Mouse (Mus musculus) layer of hippocampus, adult 18-20 months (tissue): ENCODE measurements around the gene Zmynd15. TPM values are rescaled to one million over a fixed set of nuclear protein-coding genes. Genes with fewer than 3 reads are reported as not detected.
A peak's percentile ranks its signal among the peaks of the same experiment; 100 is the strongest.
"Not testable (repeated sequence)": the region's sequence is repeated elsewhere in the genome, so short reads cannot be mapped to it uniquely, and the experiment has no call there.

Experiments used
- DNase-seq, 2 experiments: peaks; one replicate each; pipeline ENCODE4 v3.0.0; 2022; ENCODE audit warnings: low spot score in 2 of 2
- total RNA-seq, 2 experiments: library from RNA; stranded (reverse); gene quantifications; 2 replicates each; pipeline ENCODE4 v1.2.3; 2021

Zmynd15 gene
- total RNA-seq, 2 experiments from 2014 or later: 0.20 to 0.27 TPM

DNA sequence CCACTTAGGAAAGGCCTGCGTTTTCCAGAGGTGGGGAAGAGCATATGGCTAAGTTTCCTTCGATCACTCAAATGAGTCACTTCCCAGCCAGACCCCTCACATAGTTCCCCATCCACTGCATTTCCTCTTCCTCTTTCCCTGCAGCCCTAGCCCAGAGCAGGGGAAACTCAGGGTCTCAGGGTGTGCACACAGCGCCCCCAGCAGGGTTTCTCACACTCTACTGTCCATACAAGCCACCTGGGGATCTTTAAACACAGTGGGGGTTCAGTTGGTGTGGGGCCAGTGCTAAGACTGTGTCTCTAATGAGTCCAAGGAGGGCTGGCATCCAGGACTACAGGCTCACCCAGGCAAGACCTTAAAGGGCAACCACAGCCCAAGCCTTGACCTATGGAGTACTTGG, 12.5 kb upstream of the Zmynd15 start:
- DNase-seq: no peak

DNA sequence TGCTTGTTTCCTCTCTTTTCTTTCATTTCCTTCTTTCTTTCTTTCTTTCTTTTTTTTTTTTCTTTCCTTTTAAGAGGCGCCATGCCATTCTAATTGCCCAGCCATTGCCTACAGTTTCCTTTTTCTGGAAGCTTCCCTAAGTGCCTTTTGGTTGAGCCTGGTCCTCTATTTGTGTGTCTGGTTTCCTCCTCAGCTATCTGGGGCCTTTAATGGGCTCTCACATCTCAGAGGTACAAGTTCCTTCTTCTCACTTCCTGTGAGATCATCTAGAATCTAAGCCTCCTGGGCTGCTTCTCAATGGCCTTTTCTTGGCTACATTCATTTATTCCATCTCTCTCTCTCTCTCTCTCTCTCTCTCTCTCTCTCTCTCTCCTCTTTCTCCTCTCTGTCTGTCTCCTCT, 11.9 kb upstream of the Zmynd15 start:
- DNase-seq: no peak

DNA sequence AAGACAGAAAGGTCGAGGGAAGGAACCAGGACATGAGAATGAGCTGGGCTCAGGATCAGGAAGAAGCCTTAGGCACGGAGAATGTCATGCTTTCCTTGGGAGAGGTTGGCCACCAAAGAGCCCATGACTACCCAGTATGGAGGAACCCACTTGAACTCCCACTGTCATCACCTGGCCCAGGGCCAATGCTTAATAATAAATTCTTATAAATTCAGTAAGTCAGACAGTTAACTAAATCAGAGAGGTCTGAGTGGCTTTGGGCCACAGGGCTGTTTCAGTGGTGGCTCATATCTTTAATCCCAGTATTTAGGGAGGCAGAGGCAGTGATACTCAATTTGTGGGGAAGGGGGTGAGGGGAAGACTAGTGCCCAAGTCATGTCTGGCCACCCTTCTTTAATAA, 8.3 kb upstream of the Zmynd15 start:
- DNase-seq: no peak

DNA sequence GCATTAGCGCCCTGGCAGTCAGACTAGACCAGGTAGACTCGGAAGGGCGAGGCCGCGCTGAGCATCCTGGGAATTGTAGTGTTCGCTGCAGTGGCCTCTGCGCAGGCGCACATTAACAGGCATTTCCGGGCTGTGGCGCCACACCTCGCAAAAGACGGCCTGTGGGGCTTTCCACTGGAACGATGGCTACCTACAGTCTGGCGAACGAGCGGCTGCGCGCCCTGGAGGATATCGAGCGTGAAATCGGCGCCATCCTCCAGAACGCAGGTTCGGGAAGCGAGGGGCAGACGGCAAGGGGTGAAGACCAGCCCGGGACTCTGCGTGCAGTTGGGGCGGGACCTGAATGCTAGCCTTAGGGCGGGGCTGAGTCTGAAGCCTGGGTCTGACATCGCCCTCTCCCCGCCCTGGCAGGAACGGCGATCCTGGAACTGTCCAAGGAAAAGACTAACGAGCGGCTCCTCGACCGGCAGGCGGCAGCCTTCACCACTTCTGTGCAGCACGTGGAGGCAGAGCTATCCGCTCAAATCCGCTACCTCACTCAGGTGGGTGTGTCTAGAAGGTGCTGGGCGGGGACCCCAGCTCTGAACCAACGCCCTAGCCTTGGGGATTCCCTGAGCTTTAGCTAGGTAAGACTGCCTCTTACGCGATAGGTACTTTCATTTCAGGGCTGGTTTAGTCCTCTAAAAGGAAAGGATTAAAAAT, 7.3 kb upstream of the Zmynd15 start, which contains the start of gene Med11:
Gene Med11, plus strand, starts transcription at position 123 of the 702 bp plus-strand sequence.
- peak; percentile 89 to 96 for DNase-seq

DNA sequence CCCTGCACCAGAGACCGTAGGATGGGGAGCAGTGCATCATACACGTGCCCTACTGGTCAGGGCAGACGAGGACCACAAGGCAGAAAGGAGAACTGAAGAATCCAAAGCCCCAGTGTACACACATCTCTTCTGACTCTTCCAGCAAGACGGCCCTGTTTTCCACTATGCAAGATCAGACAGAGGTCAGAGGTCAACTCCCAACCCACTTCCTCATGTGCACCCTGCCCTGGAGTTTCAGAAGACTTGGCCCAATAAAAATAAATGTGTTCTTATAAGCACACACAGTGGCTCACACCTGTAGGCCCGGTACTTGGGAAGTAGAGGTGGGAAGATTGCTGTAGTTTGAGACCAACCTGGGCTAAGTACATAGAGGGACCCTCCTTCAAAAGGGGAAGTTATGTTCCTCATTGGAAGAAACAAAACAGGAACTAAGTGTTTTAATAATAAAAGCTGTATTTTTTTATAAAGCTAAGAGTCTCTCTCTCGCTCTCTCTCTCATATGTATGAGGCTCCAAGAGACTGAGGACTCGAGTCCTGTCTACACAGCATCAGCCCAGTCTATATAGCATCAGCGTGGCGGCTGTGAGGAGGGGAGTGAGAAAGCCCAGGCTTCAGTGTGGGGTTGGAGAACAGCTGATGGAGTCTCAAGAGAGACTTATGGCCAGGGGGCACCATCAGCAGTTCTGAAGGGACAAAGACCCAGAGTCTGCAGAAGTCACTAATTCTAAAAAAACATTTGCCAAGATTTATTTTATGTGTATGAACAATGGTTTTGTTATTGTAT, 5.8 kb upstream of the Zmynd15 start:
- DNase-seq: no peak

DNA sequence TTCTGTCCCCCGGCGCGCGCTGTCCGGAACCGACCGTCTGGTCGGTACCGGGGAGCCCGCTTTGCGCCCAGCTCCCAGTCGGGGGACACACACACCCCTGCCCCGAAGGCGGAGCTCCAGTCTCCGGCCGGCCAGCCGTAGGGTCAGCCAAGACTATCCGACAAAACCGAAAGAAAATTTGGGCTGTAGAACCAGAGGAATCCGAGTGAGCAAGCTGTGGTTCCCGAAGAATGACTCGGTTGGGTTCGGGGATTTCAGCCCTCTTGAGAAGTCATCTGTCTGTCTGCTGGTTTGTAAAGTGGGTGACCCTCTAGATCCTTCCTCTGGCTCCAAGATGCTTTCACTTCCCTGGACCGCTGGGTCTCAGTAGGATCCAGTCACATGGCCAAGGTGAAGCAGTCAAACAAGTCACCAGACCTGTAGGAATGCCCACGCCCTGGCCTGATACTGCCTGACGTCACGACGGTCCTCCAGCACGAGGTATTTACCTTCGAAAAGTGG, 418 bp downstream of the Zmynd15 start, which contains the start of gene Cxcl16:
Gene Cxcl16, minus strand, starts transcription at position 384 of the 501 bp plus-strand sequence.
- DNase-seq: no peak

DNA sequence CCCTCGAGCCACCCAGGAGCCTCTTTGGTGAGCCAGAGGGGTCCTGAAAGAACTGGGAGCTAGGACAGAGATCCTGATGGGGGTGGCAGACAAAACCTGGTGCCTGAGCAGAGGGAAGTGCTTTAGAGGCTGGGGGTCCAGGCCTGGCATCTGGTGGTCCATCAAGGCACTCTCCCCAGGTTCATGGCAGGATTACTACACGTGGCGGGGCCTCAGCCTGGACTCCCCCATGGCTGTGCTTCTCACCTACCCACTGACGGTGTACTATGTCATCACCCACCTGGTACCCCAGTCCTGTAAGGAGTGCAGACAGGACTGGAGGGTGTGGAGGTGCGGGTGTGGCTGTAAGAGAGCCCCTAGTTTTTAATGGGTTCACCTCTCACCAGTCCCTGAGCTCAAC, 4.7 kb downstream of the Zmynd15 start:
- no peak for DNase-seq

DNA sequence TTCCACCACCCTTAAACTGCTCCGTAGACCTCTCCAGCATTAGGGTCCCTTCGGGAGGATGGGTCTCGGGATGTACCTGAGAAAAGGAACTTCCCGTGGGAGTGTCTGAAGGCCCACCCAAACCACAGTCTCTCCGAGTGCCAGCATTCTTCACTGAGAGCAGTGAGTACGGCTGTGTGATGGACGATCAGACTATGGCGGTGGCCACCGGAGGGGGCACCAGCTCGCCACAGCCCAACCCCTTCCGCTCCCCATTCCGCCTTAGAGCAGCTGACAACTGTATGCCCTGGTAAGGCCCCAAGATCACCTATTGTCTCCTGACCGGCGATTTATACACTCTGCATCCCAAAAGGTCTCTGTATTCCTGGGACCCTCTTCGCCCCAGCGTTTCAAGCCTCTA, 6.0 kb downstream of the Zmynd15 start:
- DNase-seq: no peak

DNA sequence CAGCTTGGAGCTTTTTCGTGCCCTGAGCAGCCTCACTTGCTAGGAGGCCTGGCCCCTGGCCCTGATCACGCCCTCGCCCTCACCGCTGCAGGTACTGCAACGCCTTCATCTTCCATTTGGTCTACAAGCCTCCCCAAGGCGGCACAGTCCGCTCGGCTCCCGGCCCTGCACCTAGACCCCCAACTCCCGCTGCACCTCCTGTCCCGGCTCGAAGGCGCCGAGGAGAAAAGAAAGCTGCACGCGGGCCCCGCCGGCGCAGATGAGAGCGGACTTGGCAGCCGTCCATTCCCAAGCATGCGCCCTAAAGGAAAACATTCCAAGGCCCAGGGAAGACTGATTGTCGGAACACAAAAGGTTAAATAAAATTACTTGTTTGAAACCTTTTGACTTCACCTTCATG, 6.6 kb downstream of the Zmynd15 start:
- DNase-seq: no peak

DNA sequence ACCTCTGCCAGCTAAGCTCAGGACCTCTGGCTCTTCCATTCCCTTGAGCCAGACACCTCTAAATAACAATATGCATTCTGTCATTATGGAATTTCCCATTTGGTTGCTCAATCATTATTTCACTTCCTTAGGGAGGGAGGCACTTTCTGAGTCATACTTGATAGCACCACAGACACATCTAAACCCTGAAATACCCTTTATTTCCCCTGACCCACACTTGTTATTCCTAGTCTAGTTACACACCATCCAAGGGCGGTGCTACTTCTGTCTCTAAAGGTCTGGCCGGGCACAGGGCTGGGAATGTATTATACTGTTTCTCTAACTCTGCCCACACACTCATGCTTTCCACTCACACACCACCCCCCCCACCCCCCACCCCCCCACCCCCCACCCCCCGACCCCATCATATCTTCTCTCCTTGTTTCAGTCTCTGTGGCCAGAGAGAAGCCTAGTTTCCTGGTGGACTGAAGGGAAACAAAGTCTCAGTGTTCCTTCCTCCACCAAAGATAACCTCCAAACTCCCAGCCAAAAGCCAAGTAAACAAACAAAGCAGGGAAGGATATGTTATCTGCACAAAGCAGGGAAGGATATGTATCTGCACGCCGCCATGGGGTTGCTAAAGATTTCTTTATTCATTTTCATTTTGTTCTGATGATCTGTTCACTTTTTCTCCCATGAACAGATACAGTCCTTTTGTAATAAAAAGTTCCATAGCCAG, 8.8 kb downstream of the Zmynd15 start:
- no peak for DNase-seq

DNA sequence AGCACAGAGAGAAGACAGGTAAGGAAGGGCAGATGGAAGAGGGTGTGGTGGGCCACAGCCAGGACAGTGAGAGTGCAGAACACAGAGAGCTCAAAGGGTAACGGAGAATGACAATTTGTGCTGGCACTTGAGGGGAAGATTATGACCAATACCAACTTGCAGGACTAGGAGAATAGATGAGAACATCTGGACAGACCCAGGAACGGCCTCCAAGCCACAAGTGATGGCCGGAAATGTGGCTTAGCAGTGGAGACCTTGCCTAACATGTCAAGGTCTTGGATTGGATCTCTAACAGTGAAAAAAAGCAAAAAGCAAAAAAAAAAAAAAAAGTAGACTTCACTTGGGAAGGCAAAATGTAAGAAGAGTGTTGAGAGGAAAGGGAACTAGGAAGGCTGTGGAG, 10.5 kb downstream of the Zmynd15 start:
- DNase-seq: no peak

DNA sequence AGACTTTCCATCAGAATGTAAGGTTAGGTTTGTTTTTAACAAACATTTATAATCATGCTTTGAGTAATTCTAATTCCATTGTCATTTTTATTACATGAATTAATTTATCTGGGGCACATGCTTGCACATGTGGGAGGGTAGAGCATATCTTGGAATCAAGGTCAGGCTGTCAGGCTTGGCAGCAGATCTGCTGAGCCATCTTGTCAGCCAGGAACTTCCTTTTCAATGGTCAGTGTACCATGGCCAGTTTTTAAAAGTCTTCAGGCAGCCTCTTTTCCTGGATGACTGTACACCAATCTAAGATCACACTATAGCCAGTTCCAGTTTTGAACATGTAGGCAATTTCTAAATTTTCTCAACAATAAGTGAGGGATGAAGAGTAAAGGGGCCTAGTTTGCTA, 13.5 kb downstream of the Zmynd15 start:
- no peak for DNase-seq

DNA sequence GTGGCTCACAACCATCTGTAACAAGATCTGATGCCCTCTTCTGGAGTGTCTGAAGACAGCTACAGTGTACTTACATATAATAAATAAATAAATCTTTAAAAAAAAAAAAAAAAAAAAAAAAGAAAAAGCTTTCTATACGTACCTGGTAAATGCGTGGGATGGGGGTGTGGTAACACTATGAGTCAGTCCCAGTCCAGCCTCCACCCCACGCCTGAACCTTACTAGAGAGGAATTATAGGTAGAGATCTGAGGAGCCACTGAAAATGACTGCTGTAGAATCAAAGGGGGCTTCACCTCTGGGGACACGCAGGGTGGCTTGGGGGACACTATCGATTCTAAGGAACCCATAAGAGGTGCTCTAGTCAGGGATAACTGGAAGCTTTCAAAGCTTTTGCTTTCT, 14.1 kb downstream of the Zmynd15 start:
- not testable (repeated sequence) for DNase-seq

DNA sequence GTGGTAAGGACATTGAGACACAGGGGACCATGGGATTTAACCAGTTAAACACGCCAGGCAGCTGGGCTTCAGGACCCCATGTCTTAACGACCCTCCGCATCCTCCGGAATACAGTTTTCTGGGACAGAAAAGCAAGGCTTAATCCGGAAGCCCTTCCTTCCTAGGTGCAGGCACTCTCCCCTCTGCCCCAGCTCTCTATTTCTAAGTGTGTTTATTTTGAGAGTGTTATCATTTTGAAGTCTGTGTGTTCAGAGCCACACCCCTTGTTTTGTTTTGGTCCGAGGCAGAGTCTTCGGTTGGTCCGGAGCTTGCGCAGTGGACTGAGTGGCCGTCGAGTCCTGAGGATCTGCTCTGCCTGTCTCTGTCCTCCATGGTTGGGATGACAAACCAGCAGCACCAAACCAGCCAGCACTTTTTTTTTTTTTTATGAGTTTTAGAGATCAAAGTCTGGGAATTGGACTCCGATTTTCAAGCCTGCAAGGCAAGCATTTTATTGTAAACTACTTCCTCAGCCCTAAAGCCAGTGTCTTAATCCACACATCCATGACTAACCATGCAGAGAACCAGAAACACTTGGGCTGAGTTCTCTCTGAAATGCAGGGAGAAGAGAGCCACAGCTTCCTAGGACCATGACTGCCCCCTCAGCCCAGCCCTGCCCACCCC, 15.8 kb downstream of the Zmynd15 start:
- no peak for DNase-seq

DNA sequence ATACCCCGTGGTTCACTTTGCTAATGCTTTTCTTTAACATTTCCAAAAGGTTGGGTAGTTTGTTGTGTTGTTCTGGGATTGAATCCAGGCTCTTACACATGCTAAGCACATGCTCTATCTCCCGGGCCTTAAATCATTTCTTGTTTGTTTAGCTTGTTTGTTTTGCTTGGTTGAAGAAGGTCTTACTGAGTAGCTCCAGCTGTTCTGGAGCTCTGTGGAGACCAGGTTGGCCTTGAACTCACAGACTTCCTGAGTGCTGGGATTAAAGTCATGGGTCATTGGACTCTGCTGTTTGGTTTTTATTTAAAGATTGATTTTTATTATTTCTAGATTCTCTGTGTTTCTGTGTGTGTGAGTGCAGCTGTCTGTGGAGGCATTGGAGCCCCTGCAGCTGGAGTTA, 26.3 kb downstream of the Zmynd15 start:
- DNase-seq: no peak

DNA sequence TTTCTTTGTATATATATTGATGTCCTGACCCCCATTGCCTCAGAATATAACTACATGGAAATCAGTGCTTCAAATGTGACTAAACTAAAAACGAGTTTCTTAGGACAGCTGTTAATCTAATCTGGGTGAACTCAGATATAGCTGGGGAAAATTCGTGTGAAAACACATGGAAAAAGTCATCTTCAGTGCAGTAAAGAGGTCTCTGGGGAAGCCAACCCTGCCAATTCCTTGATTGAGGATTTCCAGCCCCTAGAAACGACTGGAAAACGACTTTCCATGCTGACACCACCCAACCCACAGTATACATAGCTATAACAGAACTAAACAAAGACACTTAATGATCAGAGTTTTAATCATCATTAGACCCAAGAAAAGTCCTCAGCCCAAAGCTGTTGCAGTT, 28.6 kb downstream of the Zmynd15 start:
- no peak for DNase-seq

DNA sequence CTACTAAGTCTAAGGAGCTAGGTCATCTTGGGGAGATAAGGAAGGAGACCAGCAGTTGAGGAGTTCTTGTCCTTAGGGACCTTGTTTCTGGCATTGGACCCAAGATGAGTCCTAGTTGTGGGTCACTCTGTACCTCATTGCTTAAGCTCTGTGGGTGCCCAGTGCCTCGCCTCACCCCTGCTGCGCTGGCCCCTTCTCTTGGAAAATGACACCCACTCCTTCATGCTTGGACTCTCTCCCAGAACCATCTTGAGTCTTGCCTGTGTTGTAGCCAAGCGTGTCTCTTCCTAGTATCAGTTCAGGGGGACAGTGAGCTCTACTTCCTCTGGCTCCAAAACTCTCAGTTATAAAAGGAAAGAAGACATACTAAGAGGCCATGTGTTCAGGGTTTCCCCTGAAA, 29.9 kb downstream of the Zmynd15 start:
- no peak for DNase-seq

DNA sequence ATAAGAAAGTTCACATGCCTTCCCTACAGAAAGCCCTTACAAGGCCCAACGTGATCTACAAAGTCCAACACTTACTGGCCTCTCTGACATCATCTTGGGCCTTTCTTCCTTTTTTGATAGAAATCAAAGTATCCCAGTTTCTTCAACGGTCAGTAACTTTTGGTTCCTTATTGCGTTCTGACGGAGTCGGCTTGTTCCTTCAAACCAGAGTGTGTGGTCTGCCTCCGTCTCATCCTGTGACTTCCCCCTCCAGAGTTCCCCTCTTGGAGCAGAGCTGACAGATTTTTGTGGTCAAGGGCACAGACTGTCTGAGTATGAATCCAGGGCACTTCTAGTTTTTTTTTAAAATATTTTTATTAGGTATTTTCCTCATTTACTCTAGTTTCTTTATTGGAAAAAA, 30.5 kb downstream of the Zmynd15 start:
- DNase-seq: no peak

DNA sequence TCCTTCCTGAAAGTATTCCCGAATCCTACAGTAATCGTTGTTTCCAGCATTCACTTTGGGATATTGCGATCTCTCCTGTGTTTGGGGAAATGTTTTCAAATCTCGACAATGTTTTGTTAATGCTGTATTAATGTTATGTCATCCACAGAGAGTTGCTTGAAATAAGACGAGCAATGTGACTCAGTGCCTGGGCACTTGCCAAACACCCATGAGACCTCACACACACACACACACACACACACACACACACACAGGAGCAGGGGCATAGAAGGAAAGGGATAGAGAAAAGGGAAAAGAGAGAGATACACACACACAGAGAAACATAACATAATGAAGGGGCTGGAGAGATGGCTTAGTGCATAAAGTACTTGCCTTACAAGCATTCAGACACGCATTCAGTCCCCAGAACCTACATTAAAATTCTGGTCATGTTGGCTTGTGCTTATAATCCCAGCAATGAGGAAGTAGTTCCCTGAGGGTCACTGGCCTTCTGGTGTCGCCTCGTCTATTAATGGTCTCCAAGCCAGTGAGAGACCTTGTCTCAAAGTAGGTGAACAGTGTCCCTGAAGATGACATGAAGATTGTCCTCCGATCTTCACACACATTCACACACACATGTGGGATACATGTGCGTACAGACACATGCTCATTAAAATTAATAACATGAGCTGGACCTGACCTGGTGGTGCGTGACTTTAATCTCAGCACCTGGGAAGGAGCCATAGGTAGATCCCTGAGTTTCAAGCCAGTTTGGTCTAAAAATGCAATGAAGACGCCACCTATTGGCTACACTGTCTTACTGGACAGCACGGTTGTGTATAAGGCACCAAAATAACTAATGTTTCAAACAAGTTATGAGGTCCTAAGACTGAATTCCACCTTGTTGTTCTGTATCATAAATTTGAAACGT, 40.6 kb downstream of the Zmynd15 start:
- DNase-seq: no peak

DNA sequence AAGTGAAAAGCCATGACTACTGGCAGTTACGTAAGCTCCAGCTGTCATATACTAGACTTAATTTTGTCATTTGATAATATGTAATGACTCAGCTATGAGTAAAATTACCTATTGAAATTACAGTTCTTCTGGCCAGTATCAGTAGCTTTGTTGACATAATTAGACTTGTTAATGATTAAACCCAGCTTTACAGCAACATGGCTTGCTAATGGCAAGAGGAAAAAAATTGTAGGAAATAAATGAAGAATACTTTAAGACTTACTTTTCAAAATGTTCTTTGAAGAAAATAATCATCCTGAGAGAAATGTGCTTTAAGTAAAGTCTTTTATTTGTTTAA, 41.2 kb downstream of the Zmynd15 start:
- DNase-seq: no peak
